Mouse (Mus musculus) kidney, embryonic 16.5 days (tissue): ENCODE measurements at regions not wholly inside any gene's neighbourhood (a gene's known extent, or its start where the extent isn't known, plus 50 kb on each side); places are given as distances from the start of the nearest gene placed in this dataset.

Experiments used
- ATAC-seq: fragments of 200-750 bp; cut with Nextera tagmentation; 2 replicates; pipeline ENCODE4 v1.8.0; 2017; ENCODE audit warnings: moderate TSS enrichment; ENCODE audit not compliant: low FRiP score, low TSS enrichment
- H3K27ac ChIP-seq: fragments of 300-500 bp; sonication (generic); 2 replicates; pipeline ENCODE4 v1.5.1; 2014; ENCODE audit warnings: low read length
- H3K27me3 ChIP-seq: fragments of 300-500 bp; sonication (generic); 2 replicates; pipeline ENCODE4 v1.6.1; 2014; ENCODE audit warnings: low read length, control low read depth, mixed read lengths; ENCODE audit not compliant: insufficient read depth
- H3K36me3 ChIP-seq: fragments of 300-500 bp; sonication (generic); 2 replicates; pipeline ENCODE4 v1.6.1; 2014; ENCODE audit warnings: low read length, control low read depth, mixed read lengths; ENCODE audit not compliant: insufficient read depth
- H3K4me1 ChIP-seq: fragments of 300-500 bp; sonication (generic); 2 replicates; pipeline ENCODE4 v1.6.1; 2014; ENCODE audit warnings: low read length, control low read depth, mixed read lengths; ENCODE audit not compliant: insufficient read depth
- H3K4me2 ChIP-seq: fragments of 300-500 bp; sonication (generic); replicated peaks from 2 replicates; pipeline ENCODE4 v1.6.1; 2014; ENCODE audit warnings: low read depth, low read length
- H3K4me3 ChIP-seq: fragments of 300-500 bp; sonication (generic); 2 replicates; pipeline ENCODE4 v1.5.1; 2014; ENCODE audit warnings: mild to moderate bottlenecking, low read length
- H3K9ac ChIP-seq: fragments of 300-500 bp; sonication (generic); replicated peaks from 2 replicates; pipeline ENCODE4 v1.6.1; 2014; ENCODE audit warnings: low read length
- H3K9me3 ChIP-seq: fragments of 300-500 bp; sonication (generic); 2 replicates; pipeline ENCODE4 v1.6.1; 2016; ENCODE audit warnings: low read length, control low read depth
- WGBS: fragments of 180-500 bp; shearing (Covaris S2); extraction: QIAGEN DNeasy Blood & Tissue Kit; methylation state at CpG from one replicate; pipeline ENCODE4 v1.1.7; 2014; 5-methylcytosine and 5-hydroxymethylcytosine counted together

DNA sequence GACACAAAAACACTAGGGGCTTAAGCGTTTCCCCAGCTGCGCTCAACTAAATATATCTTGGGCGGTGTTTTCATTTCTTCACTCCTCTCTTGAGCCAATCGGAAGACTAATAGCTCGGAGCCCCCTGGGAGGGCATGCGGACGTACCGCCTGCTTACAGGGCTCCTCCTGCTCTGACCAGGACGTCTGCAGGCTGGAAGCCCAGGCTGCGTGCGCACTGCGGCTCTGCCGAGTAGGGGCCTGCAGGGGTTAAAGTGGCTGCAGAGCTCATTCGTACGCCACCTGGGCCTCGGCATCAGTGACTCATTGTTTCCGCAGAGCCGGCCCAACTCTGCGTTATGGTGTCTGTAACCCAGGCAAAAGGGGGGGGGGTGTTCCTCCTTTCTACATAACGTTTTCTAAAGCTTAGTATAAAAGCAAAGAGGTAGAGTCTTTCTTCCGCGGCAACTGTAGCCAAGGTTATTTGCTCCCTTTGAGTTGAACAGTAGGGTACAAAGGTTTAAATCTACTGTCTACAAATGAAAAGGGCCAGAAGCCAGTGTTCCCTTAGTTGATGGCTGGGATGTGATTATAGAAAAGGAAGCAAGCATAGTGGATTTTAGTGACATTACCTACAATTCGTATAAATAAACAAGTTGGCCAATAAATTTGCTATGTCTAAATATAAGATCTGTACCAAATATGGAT, 53.7 kb upstream of the Chd2 start:
- H3K9ac ChIP-seq = peak overlapping the region; percentile 61
- H3K4me2 ChIP-seq = peak overlapping the region; percentile 75
- no peaks in the 10 kb centered on the region for H3K27me3 ChIP-seq
- WGBS = 2% methylated on average over 23 of the region's 23 CpGs
- peak overlapping the region; percentile 96 for H3K27ac ChIP-seq
- peaks cover 33% of the 10 kb centered on the region for H3K4me1 ChIP-seq
- peak; percentile 99 for ATAC-seq
- no peaks in the 10 kb centered on the region; the same call in 1 of the 2 replicates for H3K9me3 ChIP-seq
- peak overlapping the region; percentile 42 for H3K4me3 ChIP-seq
- H3K36me3 ChIP-seq = no peaks in the 10 kb centered on the region

DNA sequence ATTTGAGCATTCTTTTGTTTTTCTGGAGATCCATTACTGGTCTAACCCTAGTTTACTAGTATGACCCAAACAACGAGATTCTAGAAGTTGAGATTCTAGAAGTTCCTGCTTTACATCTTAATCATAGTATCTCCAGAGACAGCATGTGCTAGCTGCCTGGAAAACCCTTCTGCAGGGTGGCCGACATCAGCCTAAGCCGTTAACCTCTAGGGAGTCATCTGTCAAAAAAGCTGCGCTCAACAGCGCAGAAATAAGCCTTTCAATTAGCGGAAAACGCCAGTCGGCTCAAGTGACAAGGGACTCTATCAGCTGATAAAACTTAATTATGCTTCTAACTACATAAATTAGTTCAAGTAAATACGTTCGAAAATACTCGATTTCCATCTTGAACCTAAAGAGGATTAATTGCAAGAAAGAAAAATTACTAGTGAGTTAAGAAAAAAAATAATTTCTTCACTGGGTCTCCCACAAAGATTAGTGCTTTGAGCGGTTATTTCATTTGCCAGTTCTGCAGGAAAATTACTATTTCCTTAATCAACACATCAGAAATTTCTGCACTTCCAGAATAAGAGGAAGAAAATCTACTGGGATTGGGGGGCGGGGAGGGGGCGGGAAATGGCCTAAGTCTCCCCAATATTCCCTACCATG, 53.0 kb upstream of the Chd2 start:
- peak; percentile 52; the same call in 1 of the 2 replicates for ATAC-seq
- peak overlapping the region; percentile 96 for H3K27ac ChIP-seq
- H3K9ac ChIP-seq = peak overlapping the region; percentile 61
- H3K4me1 ChIP-seq = peaks cover 33% of the 10 kb centered on the region
- no peaks in the 10 kb centered on the region for H3K27me3 ChIP-seq
- peak overlapping the region; percentile 75 for H3K4me2 ChIP-seq
- peak overlapping the region; percentile 42 for H3K4me3 ChIP-seq
- under 1% methylated on average over 14 of the region's 14 CpGs for WGBS
- no peaks in the 10 kb centered on the region; the same call in 1 of the 2 replicates for H3K9me3 ChIP-seq
- H3K36me3 ChIP-seq = no peaks in the 10 kb centered on the region

DNA sequence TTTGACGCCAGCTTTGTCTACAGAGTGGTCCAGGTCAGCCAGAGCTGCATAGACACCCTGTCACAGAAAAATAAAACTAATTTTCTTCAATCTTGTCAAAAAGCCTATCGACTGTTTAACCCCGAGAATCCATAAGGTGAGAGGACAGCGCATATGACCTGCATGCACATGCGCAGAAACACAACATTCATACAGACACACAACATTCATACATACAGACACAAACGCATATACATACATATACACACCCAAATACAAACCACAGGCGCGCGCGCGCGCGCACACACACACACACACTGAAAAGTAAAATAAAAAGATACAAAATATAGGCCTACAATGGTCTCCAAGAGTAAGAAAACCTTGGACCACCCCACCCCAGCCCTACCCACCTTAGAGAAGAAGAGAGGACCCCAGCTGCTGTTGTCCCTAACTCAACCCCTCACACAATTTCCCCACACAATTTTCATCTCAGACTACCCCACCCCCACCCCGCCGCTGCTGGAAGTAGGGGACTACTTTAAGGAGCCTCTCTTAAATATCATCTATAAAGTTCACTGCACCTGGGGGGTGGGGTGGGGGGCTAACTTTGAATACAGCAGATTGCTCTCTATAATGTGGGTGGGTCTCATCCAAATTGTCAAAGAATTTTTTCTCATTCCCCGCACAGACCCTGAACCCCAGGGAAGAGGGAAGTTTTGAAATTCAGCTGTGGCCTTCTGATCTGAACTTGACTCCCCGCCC, 52.2 kb upstream of the Chd2 start:
- WGBS = 75% methylated on average over 17 of the region's 17 CpGs
- no peaks in the 10 kb centered on the region for H3K9me3 ChIP-seq

DNA sequence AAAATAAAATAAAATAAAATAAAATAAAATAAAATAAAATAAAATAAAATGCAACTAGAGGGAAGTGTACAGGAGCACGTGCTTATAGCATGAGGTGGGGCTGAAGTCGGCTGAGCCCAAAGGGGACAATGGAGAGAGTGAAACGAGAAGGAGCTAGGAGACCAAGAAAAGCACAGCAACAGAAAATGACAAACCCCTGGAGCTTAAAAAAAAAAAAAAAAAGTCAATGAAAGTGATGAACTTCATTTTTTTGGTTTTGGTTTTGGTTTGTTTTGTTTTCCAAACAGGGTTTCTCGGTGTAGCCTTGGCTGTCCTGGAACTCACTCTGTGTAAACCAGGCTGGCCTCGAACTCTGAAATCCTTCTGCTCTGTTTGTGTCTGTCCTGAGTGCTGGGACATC, 51.2 kb upstream of the Chd2 start:
- H3K27me3 ChIP-seq = no peaks in the 10 kb centered on the region
- 90% methylated on average over 5 of the region's 5 CpGs for WGBS
- H3K4me2 ChIP-seq = no peak overlapping the region
- ATAC-seq = no peak
- no peak overlapping the region for H3K27ac ChIP-seq
- H3K4me1 ChIP-seq = peaks cover 36% of the 10 kb centered on the region
- no peaks in the 10 kb centered on the region for H3K9me3 ChIP-seq
- no peak overlapping the region for H3K9ac ChIP-seq
- no peak overlapping the region for H3K4me3 ChIP-seq
- no peaks in the 10 kb centered on the region for H3K36me3 ChIP-seq

More for the DNA sequence above, 52.2 kb upstream of the Chd2 start:
- Histone ChIP-seq H3K27ac (0 out of 2 replicates have a peak overlapping the region, but pooled peaks have one; percentile 19), H3K4me2 (peak overlapping the region; percentile 75), H3K4me1 (peaks cover 33% of the 10 kb centered on the region), H3K36me3 (no peaks in the 10 kb centered on the region), H3K4me3 (no peak overlapping the region), H3K27me3 (no peaks in the 10 kb centered on the region), H3K9ac (no peak overlapping the region)
- no peak for ATAC-seq
